Mouse (Mus musculus): Measurements from ENCODE around the gene Rnft1. TPM values are rescaled to one million over a fixed set of nuclear protein-coding genes. Genes with fewer than 3 reads are reported as not detected.

Rnft1 gene
- polyA plus RNA-seq, 1 experiment from 2014 or later = 21.6 TPM

Other genes with a start within 250 kb of the Rnft1 start
- 31.0 and 32.9 TPM in 2 replicates for gene Ints2, start 227.1 kb upstream of the Rnft1 start, polyA plus RNA-seq (2015; fragmentation: Nextera tagmentation; extraction: Ambion mirVana)
- gene Med13, start 127.1 kb upstream of the Rnft1 start, polyA plus RNA-seq (2015; fragmentation: Nextera tagmentation; extraction: Ambion mirVana) = 13.2 and 15.2 TPM in 2 replicates
- gene Rps6kb1, start 60.1 kb downstream of the Rnft1 start, polyA plus RNA-seq (2015; fragmentation: Nextera tagmentation; extraction: Ambion mirVana) = 57.1 and 66.4 TPM in 2 replicates
- 10.9 and 11.3 TPM in 2 replicates for gene Tubd1, start 60.3 kb downstream of the Rnft1 start, polyA plus RNA-seq (2015; fragmentation: Nextera tagmentation; extraction: Ambion mirVana)
- gene Vmp1, start 199.2 kb downstream of the Rnft1 start, polyA plus RNA-seq (2015; fragmentation: Nextera tagmentation; extraction: Ambion mirVana) = 103 and 116 TPM in 2 replicates
- gene Ptrh2, start 199.3 kb downstream of the Rnft1 start, polyA plus RNA-seq (2015; fragmentation: Nextera tagmentation; extraction: Ambion mirVana) = 37.2 and 39.2 TPM in 2 replicates

All from forebrain, embryonic 16.5 days (tissue).